Mouse (Mus musculus): Measurements from ENCODE around the gene Lcn2. TPM values are rescaled to one million over a fixed set of nuclear protein-coding genes. Genes with fewer than 3 reads are reported as not detected.

Gene Lcn2
- total RNA-seq (2012; rRNA removed), result not detected in 2 replicates
- not detected in 2 replicates for total RNA-seq (2014; rRNA removed)
- polyA plus RNA-seq (2012; ENCODE audit: insufficient read length, low read depth), result not detected in 2 replicates

DNA sequence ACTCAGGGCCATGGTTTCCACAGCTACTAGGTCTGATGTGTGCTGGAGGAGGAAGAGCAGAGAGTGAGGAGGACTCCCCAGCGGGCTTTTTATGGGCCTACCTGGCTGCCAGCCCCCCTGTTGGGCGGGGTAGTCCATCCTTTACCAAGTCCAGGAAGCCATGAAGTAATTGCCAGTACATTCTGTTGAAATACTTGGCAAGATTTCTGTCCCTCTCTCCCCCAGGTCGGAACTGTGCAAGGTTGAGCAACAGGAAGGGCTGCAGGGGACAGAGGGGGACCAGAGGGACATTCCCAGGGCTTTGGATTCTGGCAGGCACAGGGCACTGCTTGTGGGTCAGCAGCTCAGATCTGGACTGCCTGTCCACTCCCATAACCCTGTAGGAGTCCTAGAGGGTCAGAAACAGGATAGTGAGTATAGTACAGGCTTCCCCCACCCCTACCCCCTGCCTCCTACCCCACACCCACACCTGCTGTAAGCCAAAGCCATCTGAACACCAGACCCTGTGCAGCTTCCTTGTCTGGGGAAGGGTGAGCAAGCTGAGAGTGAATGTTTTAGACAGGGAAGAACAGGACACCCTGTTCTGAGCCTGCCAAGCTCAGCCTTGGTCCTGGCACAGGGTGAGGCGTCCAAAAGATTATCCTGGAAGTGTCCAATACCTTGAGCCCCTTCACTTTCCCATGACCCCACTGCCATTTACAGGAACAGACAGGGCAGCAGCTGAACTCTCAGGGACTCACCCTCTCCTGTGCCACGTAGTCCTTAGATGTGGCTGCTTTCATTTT lies at the start of gene Lcn2:
Gene Lcn2, minus strand, starts transcription at position 547 of the 785 bp plus-strand sequence.
- dilution Hi-C loops (cut with MboI; ENCODE audit: extremely low pct_ligation_motif_present, extremely low pct_unique_long_range_greater_than_20kb, low sequenced_read_pairs), result no loop called here
- no peak for DNase-seq (ENCODE audit: extremely low read depth)

DNA sequence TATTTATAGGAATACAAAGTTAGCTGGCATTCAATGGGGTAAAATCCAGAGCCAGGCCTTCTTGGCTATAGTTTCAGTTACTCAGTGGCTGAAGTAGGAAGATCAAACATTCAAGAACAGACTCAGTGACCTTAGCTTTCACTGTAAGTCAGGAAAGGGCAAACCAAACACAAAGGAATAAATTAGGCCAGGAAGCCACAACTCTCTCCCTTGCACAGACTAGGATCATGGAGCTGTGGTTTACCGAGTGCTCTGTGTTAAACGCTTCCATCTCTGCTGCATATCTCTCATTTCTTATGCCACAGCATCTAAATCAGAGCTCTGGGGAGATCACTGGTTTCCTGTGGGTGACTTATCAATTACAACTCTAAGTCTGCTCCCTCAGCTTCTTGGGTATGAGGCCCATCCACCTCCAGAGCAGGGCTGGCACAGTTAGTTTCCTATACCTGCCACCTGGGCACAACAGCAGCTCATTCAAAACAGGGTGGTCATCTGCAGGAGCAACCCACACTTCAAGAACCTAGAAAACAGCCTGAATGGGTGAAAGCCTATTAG lies 49.6 kb upstream of the Lcn2 start:
- TF ChIP-seq MXI1 (IDR thresholded peaks at IDR 0.05; ENCODE audit: low read depth, low read length) (no peak), RCOR1 (conservative IDR thresholded peaks at IDR 0.05; ENCODE audit: low read depth, low read length) (no peak), CHD2 (IDR thresholded peaks at IDR 0.05; ENCODE audit: low read length) (no peak), ETS1 (conservative IDR thresholded peaks at IDR 0.05; ENCODE audit: low read depth, low read length) (no peak), HCFC1 (IDR thresholded peaks at IDR 0.05; ENCODE audit: low read depth, low read length) (no peak), UBTF (IDR thresholded peaks at IDR 0.05; ENCODE audit: low read depth, low read length) (no peak)
- Histone ChIP-seq H3K36me3 (replicated peaks in 1 of 2; ENCODE audit: control insufficient read depth in 1 of 2, insufficient read depth in 1 of 2, low read length in 1 of 2) (peaks cover 0 to 29% of the 10 kb centered on the region in 2 experiments), H3K4me2 (ENCODE audit: insufficient read depth, low read depth, poor library complexity, severe bottlenecking) (no peak overlapping the region), H3K9ac (ENCODE audit: insufficient read depth, low read depth) (no peak overlapping the region), H3K4me1 (ENCODE audit: control insufficient read depth in 1 of 2, insufficient read depth in 2 of 2) (peaks cover 7 to 30% of the 10 kb centered on the region in 2 experiments; a peak in 3 of 4 replicates), H3K27me3 (replicated peaks) (no peaks in the 10 kb centered on the region), H3K9me3 (replicated peaks; ENCODE audit: low read length) (no peaks in the 10 kb centered on the region), H3K4me3 (replicated peaks in 1 of 3; ENCODE audit: low read depth in 2 of 3, low read length in 2 of 3, poor library complexity in 1 of 3) (no peak overlapping the region), H3K79me2 (replicated peaks; ENCODE audit: control insufficient read depth, extremely low read depth, insufficient read depth, poor library complexity, severe bottlenecking) (peaks cover 10% of the 10 kb centered on the region; the same call in 1 of the 2 replicates), H3K27ac (ENCODE audit: insufficient read depth, low read depth) (no peak overlapping the region)
- DNase-seq (ENCODE audit: extremely low read depth), result no peak
- dilution Hi-C loops (cut with MboI; ENCODE audit: extremely low pct_ligation_motif_present, extremely low pct_unique_long_range_greater_than_20kb, low sequenced_read_pairs) (no loop called here), in situ Hi-C loops (cut with MboI; ENCODE audit: low pct_ligation_motif_present, low pct_unique_long_range_greater_than_20kb, low sequenced_read_pairs) (no loop called here)

More for the DNA sequence above, at the start of gene Lcn2:
- Histone ChIP-seq H3K27me3 (replicated peaks) (peaks cover 91% of the 10 kb centered on the region), H3K9me3 (replicated peaks; ENCODE audit: low read length) (no peaks in the 10 kb centered on the region), H3K79me2 (replicated peaks; ENCODE audit: control insufficient read depth, extremely low read depth, insufficient read depth, poor library complexity, severe bottlenecking) (no peaks in the 10 kb centered on the region), H3K4me3 (replicated peaks in 1 of 3; ENCODE audit: low read depth in 2 of 3, low read length in 2 of 3, poor library complexity in 1 of 3) (no peak within 1 kb of the TSS), H3K4me2 (ENCODE audit: insufficient read depth, low read depth, poor library complexity, severe bottlenecking) (no peak within 1 kb of the TSS), H3K4me1 (ENCODE audit: control insufficient read depth in 1 of 2, insufficient read depth in 2 of 2) (no peaks in the 10 kb centered on the region; a peak in 1 of 4 replicates), H3K9ac (ENCODE audit: insufficient read depth, low read depth) (no peak within 1 kb of the TSS), H3K36me3 (replicated peaks in 1 of 2; ENCODE audit: control insufficient read depth in 1 of 2, insufficient read depth in 1 of 2, low read length in 1 of 2) (no peaks in the 10 kb centered on the region), H3K27ac (ENCODE audit: insufficient read depth, low read depth) (no peak within 1 kb of the TSS)
- in situ Hi-C loops (cut with MboI; ENCODE audit: low pct_ligation_motif_present, low pct_unique_long_range_greater_than_20kb, low sequenced_read_pairs), result no loop called here
- TF ChIP-seq MAZ (IDR thresholded peaks at IDR 0.05; ENCODE audit: low read depth, low read length) (no peak), PAX5 (IDR thresholded peaks at IDR 0.05; ENCODE audit: low read length) (no peak), CHD1 (IDR thresholded peaks at IDR 0.05; ENCODE audit: low read depth, low read length) (no peak), RAD21 (IDR thresholded peaks at IDR 0.05; ENCODE audit: low read depth, low read length) (no peak), SIN3A (IDR thresholded peaks at IDR 0.05; ENCODE audit: low read length) (no peak), GABPA (IDR thresholded peaks at IDR 0.05; ENCODE audit: insufficient replicate concordance, low read depth, low read length) (no peak), ELF1 (IDR thresholded peaks at IDR 0.05; ENCODE audit: low read depth, low read length) (no peak), EP300 (IDR thresholded peaks at IDR 0.05; ENCODE audit: low read length) (no peak), ZMIZ1 (IDR thresholded peaks at IDR 0.05; ENCODE audit: low read depth, low read length) (no peak), MAX (IDR thresholded peaks at IDR 0.05; ENCODE audit: low read length) (no peak), MAFK (IDR thresholded peaks at IDR 0.05; ENCODE audit: insufficient replicate concordance, low read length) (no peak)
